Mouse (Mus musculus): ENCODE data around the gene Fh1.

DNA sequence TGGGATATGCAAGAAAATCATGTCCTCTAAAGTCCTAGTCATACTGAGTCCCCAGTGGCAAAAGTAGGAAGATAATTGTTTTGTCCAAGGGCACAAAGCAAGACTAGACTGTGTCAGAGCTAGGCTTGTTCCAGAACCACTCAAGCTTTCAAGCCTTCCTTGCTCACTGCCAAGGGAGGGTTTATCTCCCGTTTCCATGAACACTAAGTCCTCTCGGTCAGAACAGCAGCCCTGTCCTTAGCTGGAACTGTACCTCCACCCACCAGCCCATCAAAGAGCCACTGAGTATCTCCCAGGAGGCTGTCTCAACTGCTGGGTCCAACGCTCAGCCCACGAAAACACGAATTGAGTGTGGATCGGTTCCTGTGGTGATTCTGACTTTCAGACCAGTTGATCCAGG lies 49.7 kb upstream of the Fh1 start:
- TF ChIP-seq CTCF (IDR thresholded peaks at IDR 0.05) (no peak), EP300 (IDR thresholded peaks at IDR 0.05) (no peak)
